Mouse (Mus musculus): ENCODE data around the gene Nt5c2.

GRCm38 (mm10) chr19:47014447-47015381 is at the start of gene Nt5c2, which contains the start of gene Ina:
- TF ChIP-seq CTCF (IDR thresholded peaks at IDR 0.05) (no peak), EP300 (IDR thresholded peaks at IDR 0.05; ENCODE audit: insufficient read depth, low read depth, low read length) (no peak), POLR2A (IDR thresholded peaks at IDR 0.05; ENCODE audit: insufficient read depth, low read depth, low read length) (no peak)
